Mouse (Mus musculus) kidney, adult 2 months (tissue): ENCODE data around the gene Acvr1c.

ENCODE experiments used
- CTCF ChIP-seq: fragments of 200-500 bp; conservative IDR thresholded peaks from 2 replicates; pipeline ENCODE4 v1.5.1; 2011; ENCODE audit warnings: low read depth, mild to moderate bottlenecking, control low read depth, low read length, moderate library complexity, mixed read lengths; ENCODE audit not compliant: insufficient read depth, insufficient read length
- POLR2A ChIP-seq: fragments of 200-500 bp; IDR thresholded peaks from one replicate; pipeline ENCODE4 v1.6.1; 2011; ENCODE audit warnings: low read depth, low read length, control low read depth

GRCm38 (mm10) chr2:58240639-58241038 lies 117.1 kb downstream of the Acvr1c start:
- no peak for TF ChIP-seq CTCF
- TF ChIP-seq POLR2A = no peak
